Mouse (Mus musculus) right cerebral cortex, adult 18-20 months (tissue): Measurements from ENCODE around the gene Hs6st1.
A peak's percentile ranks its signal among the peaks of the same experiment; 100 is the strongest.

Experiments
- DNase-seq: peaks from one replicate; pipeline ENCODE4 v3.0.0; 2022; ENCODE audit warnings: mixed read lengths

Gene Hs6st1

DNA sequence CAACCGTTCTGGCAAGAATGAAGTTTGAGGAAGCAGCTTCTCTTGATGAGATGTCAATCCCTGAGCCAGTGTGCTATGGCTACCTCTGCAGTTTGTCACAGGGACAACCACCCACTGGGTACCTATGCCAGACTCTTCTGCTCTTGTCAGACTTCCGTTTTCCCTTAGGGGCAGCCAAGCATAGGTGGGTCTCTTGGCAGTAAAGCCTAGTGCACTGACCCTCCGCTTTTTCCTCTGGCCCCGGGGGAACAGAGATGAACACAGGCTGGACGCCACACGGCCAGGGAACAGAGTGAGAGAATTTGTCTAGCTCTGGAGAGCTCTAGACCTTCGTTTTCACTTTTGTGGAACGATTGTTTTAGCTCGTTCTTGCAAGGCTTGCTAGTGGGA is 2.4 kb upstream of the Hs6st1 start:
- no peak for DNase-seq

DNA sequence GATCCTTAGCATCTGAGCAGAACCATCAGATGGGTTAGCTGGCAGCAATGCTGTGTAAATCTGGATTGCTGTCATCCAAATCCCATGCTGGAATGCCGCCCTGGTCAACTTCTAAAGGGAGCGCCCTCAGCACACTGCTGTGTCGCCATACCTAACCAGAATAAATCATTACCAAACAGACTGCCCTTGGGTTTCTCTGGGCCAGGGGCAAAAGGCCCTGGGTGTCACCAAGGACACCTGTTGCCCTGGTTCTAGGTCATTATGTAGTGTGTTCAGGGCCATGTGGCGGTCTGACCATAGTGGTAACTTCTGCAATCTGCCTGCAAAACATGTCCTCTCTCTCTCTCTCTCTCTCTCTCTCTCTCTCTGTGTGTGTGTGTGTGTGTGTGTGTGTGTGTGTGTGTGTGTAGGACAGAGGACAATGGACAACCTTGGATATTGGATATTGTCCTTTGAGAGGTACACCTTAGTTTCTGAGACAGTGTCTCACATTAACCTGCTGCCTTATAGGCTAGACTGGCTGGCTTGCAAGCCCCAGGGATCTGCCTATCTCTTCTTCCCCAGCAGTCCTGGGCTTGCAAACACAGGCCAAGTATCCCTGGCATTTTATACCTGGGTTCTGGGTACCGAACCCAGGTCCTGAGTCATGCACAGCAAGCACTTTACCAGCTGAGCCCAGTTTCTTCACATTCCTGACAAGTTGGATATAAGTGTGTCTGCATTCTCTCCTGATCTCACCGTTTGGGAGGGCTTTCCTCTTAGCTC is 1.8 kb upstream of the Hs6st1 start:
- DNase-seq: no peak

DNA sequence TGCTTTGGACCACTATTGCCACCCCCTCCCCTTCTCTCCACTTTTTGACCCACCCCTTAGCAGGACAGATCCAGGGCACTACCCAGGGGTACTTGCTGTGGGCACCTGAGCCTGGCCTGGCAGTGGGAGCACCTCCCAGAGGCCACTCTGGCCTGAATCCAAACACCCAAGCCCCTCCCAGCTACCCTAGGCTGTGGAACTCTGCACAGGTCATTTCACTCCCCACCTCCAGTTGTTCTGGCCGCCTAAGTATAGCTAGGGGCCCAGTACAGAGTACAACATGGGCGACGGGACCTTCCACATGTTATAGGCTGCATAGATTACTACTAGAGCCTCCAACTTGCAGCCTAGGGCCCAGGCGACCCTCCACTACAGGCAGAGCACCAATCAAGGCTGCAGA is 999 bp upstream of the Hs6st1 start:
- no peak for DNase-seq

DNA sequence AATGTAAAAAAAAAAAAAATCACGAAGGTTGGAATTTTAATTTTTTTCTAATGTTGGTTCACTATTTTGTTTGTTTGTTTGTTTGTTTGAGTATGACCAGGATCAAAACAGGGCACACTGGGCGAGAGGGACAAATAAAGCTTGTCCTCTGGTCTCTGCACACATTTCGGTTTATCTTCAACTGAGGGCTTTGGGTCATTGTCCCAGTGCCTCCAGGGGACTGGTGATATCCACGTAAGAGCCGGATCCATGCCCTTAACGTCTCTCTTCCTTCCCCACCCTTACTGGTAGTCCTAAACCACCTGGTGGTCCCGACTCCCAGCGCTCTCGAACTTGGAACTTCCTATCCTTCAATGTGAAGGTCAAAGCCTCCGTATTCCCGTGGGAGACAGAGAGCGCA is 589 bp upstream of the Hs6st1 start:
- DNase-seq: no peak

DNA sequence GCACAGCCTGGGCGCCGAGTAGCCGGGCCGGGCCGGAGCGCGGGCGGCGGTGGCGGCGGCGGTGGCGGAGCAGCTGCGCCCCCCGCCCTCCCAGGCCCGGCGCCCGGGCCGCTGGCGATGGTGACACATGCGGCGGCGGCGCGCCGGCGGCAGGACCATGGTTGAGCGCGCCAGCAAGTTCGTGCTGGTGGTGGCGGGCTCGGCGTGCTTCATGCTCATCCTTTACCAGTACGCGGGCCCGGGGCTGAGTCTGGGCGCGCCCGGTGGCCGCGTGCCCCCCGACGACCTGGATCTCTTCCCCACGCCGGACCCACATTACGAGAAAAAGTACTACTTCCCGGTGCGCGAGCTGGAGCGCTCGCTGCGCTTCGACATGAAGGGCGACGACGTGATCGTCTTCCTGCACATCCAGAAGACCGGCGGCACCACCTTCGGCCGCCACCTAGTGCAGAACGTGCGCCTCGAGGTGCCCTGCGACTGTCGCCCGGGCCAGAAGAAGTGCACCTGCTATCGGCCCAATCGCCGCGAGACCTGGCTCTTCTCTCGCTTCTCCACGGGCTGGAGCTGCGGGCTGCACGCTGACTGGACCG is 426 bp downstream of the Hs6st1 start:
- DNase-seq: peak; percentile 62

DNA sequence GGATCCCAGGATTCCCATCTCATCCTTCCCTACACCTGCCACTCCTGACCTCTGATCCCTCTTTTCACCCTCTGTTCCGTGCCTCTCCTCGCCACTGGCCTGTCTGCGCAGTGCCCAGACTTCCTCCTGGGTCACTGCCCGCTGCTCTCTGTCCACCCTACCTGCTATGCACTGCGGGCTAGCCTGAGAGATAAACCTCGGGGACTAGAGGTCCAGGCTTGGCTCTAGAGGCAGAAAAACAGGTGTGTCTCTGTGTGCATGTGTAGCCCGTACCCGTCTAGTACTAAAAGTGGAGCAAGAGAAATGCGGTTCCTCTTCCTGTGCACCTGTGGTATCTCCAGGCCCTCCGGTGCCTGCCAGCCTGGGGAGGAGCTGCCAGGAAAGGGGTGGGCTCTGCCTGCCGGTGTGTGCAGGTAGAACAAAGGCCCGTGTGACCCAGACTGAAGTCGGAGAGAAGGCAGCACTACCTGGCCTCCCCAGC is 1.1 kb downstream of the Hs6st1 start:
- no peak for DNase-seq

DNA sequence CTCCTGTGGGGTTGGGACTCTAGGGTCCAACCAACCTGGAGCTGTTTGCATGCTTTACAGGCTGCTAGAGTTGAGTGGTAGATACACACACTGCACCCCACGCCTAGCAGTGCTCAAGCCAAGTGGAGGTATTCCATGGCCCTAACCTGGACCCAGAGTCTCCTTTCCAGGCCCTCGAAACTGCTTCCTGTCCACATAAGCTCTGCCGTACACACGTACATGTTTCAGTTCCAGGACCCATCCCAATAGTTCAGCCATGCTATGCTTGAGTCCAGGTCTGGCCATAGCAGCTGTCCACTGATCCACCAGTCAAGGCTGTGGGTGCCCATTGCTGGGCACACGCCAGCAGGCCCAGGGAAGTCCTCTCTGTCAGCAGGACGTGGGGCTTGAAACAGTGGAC is 2.0 kb downstream of the Hs6st1 start:
- DNase-seq: no peak

DNA sequence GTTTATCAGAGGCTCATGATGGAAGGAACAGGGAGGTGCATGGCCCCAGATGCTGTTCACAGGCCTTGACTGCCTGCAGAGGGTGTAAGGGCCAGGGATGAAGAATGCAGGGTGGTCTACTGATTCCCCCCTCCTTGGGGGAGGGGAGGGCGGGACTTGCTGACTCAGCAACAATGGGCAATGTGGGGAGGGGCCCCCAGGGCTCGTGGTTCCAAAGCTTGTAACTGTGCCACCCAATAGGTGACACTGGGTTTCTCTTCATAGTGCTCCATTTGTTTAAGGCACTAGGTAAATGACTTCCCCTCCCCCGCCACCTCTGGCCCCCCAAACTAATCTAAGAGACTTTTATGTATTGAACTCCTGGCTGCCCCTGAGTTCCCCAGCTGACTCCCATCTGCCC is 2.5 kb downstream of the Hs6st1 start:
- DNase-seq: no peak

DNA sequence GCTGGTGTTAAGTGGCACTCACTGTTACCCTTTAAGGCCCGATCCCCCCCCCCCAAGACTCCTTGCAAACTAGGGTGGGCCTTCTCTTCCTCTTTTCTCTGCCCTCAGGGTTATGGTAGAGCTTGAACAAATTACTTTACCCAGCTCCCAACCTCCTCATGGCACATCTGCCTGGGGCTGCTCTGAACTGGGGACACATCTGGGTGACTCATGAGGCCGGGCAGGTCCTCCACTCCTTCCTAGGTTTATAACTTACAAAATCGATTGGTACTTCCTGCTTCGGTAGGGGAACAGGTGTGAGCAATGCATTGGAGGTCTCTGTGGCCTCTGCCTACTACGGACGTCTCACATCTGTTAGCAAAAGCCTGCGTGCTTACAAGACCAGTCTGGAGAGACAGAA is 3.0 kb downstream of the Hs6st1 start:
- DNase-seq: no peak

DNA sequence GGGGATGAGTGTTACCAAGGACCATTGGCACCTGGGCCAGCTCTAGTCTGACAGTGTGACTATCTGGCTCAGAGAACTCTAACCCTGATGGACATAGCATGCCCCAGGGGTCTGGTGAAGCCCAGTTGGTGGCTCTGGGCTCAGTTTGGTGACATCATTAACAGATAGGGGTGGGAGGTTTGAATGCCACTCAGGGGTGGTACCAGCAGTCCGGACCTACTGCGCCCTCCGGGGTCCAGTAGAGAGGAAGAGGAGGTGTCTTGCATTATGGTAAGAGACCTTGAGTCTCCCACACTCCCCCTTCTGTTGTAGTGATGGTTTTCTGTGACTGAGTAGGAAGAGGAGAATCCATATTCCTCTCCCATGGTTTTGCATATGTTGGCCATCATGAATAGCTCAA is 3.4 kb downstream of the Hs6st1 start:
- no peak for DNase-seq

DNA sequence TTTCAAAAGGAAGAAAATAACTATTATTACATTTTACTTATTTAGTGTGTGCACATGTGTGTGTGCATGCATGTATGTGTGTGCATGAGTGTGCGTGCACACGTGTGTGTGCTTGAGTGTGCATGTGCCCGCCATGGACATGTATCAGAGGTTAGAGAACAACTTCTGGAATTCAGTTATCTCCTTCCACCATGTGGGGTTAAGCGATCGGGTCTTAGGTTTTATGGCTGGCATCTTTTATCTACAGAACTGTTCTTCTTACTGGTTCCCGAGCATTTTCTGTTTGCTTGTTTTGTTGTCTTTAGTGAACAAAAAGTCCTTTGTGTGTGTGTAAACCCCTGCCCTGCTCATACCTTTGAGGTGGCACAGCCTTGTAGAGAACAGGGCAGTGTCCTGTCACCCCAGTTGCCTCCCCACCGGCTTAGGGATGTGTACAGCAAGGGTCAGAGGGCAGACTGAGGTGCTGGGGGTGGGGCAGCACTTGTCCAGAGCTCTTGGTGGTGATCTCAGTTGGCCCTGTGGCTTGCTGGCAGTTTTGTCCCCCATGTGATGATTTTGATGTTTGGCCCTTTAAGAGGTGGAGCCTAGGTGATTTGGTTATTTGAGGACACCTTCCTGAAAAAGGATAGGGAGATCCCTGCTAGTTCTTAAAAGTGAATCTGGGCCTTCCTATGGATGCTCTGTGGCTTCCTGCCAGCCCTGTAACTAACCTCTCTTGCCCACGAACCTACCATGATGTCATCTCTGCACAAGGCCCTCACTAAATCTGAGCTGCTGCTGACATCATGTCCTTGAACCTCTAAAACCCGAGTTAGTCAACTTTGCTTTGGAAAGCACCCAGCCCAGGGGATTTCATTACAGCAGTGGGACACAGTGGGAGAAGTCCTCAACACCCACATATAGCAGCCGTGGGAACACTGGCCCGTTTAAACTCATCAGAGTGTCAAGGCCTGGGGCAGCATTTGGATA is 4.7 kb downstream of the Hs6st1 start:
- no peak for DNase-seq

DNA sequence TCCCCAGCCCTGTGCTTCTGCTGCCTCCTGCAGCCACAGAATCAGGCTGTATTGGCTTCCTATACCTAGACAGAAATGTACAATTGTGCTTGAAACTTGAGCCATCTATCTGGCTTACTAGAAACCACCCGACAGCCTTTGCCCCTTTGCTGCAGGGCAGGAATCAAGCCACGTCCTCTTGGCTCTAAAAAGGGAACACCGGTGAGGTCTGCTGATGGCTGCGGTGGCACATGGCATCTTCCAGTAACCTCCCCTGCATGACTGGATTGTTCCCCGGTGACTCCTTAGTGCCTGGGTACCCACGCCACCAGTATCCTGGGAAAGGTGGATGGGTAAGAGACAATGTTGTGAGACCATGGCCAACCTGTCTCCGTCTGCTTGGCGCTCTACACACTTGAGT is 5.4 kb downstream of the Hs6st1 start:
- DNase-seq: no peak

DNA sequence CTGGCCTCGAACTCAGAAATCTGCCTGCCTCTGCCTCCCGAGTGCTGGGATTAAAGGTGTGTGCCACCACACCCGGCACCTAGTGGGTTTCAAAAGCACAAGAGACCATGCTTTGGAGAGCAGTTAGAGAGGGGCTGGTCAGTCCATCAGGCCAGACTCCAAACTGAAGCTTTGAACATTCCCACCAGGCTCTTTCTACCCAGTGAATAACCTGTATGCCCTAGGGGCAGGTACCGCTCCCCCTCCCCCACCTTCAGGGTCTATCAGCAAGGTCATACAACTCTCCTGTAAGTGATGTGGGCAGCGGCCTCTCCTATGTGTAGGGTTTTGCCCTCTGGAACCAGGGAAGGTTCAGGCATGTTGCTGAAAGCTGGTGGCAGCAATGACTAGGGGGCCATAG is 6.0 kb downstream of the Hs6st1 start:
- no peak for DNase-seq

DNA sequence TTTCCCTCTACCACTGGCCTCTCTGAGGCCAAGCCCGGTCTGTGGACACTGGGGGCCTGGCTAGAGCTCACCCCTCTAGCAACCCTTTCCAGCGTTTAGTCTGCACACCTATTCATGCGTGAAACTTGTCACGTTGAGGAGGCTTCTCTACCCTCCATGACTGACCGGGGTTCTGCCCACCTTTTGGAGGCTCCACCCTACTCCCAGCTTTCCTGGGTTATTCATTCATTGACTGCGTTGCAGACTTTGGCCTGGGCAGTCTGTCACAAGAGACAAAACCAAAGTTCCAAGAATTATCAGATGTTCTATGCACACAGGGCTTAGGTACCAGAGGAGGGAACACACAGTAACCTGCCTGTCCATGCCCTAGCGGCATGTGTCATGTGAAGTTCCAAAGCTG is 6.8 kb downstream of the Hs6st1 start:
- DNase-seq: no peak

DNA sequence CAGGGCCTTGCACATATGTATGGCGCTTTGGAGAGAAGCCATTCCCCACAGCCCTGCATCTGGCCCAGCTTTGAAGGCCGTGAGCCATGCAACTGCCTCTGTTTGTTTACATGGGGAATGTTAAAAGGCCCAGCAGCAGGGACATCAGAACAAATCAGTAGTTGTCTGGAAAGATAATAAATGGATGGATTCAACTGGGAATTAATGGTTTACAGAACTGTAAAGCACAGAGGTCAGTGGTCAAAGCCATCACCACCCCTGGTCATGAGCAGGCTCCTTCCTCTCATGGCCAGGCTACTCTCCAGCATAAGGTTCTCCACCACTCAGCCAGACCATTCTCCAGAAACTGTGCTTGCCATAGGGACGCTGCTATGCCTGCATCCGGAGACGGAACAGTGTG is 7.5 kb downstream of the Hs6st1 start:
- no peak for DNase-seq

DNA sequence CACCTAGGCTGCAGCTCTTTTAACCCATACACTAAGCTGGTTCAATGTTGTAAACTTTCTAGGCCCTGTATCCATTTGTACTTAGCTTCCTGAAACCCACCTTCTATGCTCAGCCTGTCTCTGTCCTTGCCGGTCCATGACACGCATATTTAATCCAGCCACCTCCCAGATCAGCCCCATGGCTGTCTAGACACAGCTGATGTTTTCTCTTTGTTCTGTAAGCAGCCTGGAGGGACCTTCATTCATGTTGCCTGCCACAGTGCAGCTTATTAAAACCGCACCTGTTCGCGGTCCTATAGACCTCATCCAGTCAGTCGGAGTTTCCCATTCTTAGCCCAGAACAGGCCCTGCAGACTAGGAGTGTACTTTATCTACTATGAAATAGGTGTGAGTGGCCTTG is 8.9 kb downstream of the Hs6st1 start:
- DNase-seq: no peak

DNA sequence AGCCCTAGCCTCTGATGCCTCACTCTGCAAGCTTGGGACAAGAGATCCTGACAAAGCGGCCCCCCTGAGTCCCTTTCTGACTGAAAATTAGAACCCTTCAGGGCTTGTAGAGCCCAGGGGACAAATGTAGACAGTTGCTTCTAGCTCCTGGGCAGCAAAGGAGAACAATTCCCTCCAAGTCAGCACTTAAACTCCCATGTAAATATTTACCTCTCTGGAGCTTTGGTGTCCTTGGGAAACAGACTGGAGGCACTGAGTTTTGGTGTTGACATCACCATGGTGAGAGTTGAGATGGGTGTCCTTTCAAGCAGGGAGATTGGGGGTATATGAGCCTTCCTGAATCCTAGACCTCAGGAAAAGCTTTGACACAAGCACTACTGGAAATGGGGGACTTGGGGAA is 10.1 kb downstream of the Hs6st1 start:
- no peak for DNase-seq

DNA sequence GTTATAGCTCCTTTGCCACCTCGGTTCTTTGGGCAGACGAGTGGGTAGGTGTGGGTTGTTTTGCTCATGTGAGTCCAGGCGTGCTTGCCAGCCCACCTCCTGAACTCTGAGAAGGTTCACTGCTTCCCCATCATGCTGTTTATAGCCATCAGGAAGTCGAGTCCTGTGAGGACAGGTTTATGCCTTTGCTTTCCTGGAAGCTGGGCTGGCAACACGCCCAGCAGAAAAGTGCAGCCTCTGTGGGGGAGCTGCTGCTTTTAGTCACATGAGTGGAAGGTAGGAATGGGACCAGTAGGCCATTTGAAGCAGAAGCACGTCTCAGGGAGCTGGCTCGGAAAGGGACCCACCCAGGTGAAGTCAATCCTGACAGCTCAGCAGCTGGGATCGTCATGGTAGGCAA is 11.5 kb downstream of the Hs6st1 start:
- DNase-seq: no peak

DNA sequence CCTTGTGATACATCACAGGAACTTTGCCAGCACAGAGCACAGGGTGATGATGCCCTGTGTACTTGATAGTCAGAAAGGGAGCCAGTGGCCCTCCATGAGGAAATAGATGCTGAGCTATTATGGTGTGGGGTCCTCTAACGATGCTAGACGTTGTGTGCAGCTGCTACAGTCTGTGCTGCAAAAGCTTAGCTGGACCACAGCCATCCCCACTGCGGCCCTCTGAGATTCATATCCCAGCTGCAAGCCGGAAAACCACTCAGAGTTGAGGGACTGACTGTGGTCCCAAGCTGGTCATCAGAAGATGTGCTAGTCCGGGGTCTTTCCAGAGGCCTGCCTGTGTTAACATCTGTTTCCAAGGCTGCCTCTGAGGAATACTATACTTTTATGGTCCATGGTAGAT is 12.8 kb downstream of the Hs6st1 start:
- DNase-seq: no peak

DNA sequence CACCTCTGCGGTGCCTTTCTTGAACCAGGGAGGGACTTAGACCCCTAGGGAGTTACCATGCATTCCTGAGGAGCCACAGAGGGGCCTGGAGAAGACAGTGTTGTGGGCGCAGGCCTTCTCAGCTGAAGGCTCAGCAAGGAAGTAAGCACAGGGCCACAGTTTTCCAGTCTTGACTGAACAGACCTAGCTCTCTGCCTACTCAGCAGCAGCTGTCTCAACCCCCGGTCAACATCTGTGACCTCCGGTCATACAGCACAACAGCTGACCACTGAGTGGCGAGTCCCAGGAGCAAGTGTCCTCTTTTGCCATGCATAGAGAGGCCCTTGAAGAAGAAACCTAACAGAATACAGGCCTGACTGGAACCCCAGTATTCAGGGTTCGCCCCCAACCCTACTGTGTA is 14.0 kb downstream of the Hs6st1 start:
- DNase-seq: no peak

DNA sequence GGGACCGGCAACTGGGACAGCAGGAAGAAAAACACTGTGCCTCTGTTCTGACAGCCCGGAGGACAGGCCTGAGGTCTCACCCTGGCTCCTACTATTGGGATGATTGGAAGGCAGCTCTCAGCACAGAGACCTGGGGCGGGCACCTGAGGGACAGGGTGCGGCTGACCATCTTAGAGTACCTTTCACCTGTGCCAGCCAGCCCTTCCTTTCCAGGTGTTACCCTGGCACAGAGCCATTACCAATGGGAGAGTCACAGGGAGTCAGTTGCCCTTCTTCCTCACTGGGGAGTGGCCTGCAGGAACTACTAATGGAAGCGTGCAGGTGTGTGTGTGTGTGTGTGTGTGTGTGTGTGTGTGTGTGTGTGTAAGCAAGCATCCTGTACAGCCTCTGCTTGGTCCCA is 15.4 kb downstream of the Hs6st1 start:
- no peak for DNase-seq

DNA sequence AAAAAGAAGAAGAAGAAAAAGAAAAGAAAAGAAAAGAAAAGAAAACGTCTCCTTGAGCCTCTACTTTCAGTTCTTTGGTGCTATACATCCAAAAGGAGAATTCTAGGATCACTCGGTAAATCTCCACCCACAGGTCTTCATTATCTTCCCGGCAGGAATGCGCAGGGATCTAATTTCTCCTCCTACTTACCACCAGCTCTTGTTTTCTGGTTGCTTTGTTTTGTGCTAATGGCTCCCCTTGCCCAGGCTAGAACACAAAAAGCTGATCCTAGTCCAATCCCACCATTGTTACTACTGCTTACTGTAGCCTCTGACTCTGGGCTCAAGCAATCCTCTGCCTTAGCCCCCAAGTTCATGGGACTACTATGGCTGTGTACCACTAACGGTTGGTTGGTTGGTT is 16.9 kb downstream of the Hs6st1 start:
- DNase-seq: no peak

DNA sequence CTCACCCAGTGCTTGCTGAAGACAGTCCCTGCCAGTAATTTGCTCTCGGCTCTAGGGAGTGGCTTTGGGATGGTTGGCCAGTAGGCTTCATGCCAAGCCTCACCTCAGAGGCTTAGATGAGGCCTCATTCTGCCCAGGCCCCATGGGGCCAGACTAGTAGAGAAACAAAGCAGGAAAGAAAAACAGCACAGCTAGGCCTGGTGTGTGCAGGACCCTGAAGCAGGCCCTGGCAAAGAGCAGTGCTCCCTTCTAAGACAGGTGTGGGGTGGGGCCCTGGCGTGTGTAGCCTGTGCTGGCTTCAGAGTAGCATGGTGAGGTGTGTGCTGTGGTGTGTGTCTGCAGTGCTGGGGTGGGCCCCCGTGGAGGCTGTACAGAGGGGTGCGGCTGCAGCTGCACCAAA is 20.2 kb downstream of the Hs6st1 start:
- DNase-seq: no peak

DNA sequence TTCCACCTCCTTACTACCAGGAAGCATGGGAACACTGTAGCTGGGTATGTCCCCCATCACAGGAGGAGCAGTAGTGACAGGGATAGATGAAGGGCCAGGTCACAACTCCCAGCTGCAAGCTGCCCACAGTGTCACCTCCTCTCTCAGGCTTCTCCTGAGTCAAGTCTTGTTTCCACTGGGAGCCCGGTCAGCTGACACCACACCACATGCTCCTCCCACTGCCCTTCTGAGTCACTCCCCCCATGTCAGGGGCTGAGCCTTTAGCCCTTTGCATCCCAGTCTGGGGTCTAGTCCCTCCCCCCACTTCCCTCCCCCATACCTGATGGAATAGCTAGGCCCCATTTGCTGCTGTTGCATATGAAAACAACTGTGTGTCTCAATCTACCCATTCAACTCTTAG is 21.3 kb downstream of the Hs6st1 start:
- no peak for DNase-seq
